13 mouse cellular contexts compared by ENCODE assay signal in genomic region chr13:32234019-32234418, GRCm38 (mm10).
A peak's percentile ranks its signal among the peaks of the same experiment; 100 is the strongest.
DNase-seq lines count a peak whose midpoint lies in the region; ATAC-seq lines count a peak whose summit lies in the region.
"Had no signal": no experiment of that assay in that cellular context is flagged by ENCODE, and none has a peak within 500 bp of the region (broad histone marks: within the 10 kb centered on the region; RNA-seq: fewer than 3 reads in every experiment).

No protein-coding gene starts in this region.

- WGBS in heart, embryonic 10.5 days, result 31% methylated on average over 9 of the region's 9 CpGs
- WGBS in forebrain, embryonic 14.5 days, result 83% methylated on average over 9 of the region's 9 CpGs

- peak; percentile 84 for DNase-seq in heart, embryonic 10.5 days (ENCODE audit: low spot score)
- peak; percentile 83 for DNase-seq in liver
- no peak for DNase-seq in urinary bladder, adult 2 months (ENCODE audit: low spot score)
- DNase-seq in embryo, embryonic 9.5 days (ENCODE audit: extremely low spot score), result no peak
- no peak for DNase-seq in forebrain, embryonic 14.5 days (ENCODE audit: low spot score)
- DNase-seq in gastrocnemius, adult 18-20 months (ENCODE audit: low spot score), result no peak
- DNase-seq: cerebellum, adult 11-12 months had no signal

- no peak overlapping the region for H3K4me2 ChIP-seq in forebrain, embryonic 14.5 days (ENCODE audit: low read length)
- H3K4me2 ChIP-seq: embryonic facial prominence, embryonic 13.5 days had no signal

- no peak overlapping the region for H3K9ac ChIP-seq in forebrain, embryonic 14.5 days (ENCODE audit: low read length)
- H3K9ac ChIP-seq: embryonic facial prominence, embryonic 13.5 days had no signal

- no peaks in the 10 kb centered on the region for H3K36me3 ChIP-seq in megakaryocyte, embryonic 14.5 days (replicated peaks; ENCODE audit: low read length)
- no peaks in the 10 kb centered on the region for H3K36me3 ChIP-seq in heart, embryonic 10.5 days
- no peaks in the 10 kb centered on the region for H3K36me3 ChIP-seq in forebrain, embryonic 14.5 days (ENCODE audit: control insufficient read depth, insufficient read depth, low read length)
- H3K36me3 ChIP-seq: embryonic facial prominence, embryonic 13.5 days had no signal

- H3K9me3 ChIP-seq in megakaryocyte, embryonic 14.5 days, result no peaks in the 10 kb centered on the region
- H3K9me3 ChIP-seq in heart, embryonic 10.5 days, result no peaks in the 10 kb centered on the region
- H3K9me3 ChIP-seq in forebrain, embryonic 14.5 days (replicated peaks; ENCODE audit: control insufficient read depth, low read length), result no peaks in the 10 kb centered on the region
- H3K9me3 ChIP-seq: embryonic facial prominence, embryonic 13.5 days had no signal

- ATAC-seq in megakaryocyte, adult 5-6 weeks (ENCODE audit: poor library complexity, severe bottlenecking), result no peak
- ATAC-seq in forebrain, embryonic 14.5 days, result no peak
- ATAC-seq: activated CD4-positive, CD25-positive, alpha-beta regulatory T cell, adult 4 months; intestine, embryonic 16.5 days had no signal

- peak overlapping the region; percentile 84 for H3K4me3 ChIP-seq in megakaryocyte, embryonic 14.5 days (replicated peaks)
- 0 out of 2 replicates have a peak overlapping the region, but pooled peaks have one; percentile 1 for H3K4me3 ChIP-seq in heart, embryonic 10.5 days
- H3K4me3 ChIP-seq in forebrain, embryonic 14.5 days (ENCODE audit: low read depth, low read length), result no peak overlapping the region
- H3K4me3 ChIP-seq: embryonic facial prominence, embryonic 13.5 days had no signal

- H3K27ac ChIP-seq in heart, embryonic 10.5 days, result peak overlapping the region; percentile 16
- H3K27ac ChIP-seq in forebrain, embryonic 14.5 days (ENCODE audit: low read depth, low read length), result no peak overlapping the region
- H3K27ac ChIP-seq: embryonic facial prominence, embryonic 13.5 days; macrophage had no signal

- no peaks in the 10 kb centered on the region for H3K27me3 ChIP-seq in megakaryocyte, embryonic 14.5 days (replicated peaks)
- no peaks in the 10 kb centered on the region for H3K27me3 ChIP-seq in heart, embryonic 10.5 days (ENCODE audit: insufficient read depth, poor library complexity, severe bottlenecking)
- H3K27me3 ChIP-seq in forebrain, embryonic 14.5 days (replicated peaks; ENCODE audit: control insufficient read depth, insufficient read depth, low read length), result no peaks in the 10 kb centered on the region
- H3K27me3 ChIP-seq: embryonic facial prominence, embryonic 13.5 days had no signal

- H3K4me1 ChIP-seq in megakaryocyte, embryonic 14.5 days, result peaks cover 61% of the 10 kb centered on the region
- peaks cover 14% of the 10 kb centered on the region for H3K4me1 ChIP-seq in heart, embryonic 10.5 days
- no peaks in the 10 kb centered on the region for H3K4me1 ChIP-seq in forebrain, embryonic 14.5 days (ENCODE audit: control insufficient read depth, insufficient read depth, low read length)
- H3K4me1 ChIP-seq: embryonic facial prominence, embryonic 13.5 days had no signal

Comparison
In these comparisons a context has a peak if more than half of its experiments do, and no peak if none do; other contexts are left out.
1. DNase-seq: peak in heart, embryonic 10.5 days (single experiment) and liver (single experiment); none in urinary bladder, adult 2 months (single experiment), embryo, embryonic 9.5 days (single experiment), forebrain, embryonic 14.5 days (single experiment) and gastrocnemius, adult 18-20 months (single experiment).